Mouse (Mus musculus) small intestine, adult 2 months (tissue): ENCODE measurements around the gene Sap30bp. TPM values are rescaled to one million over a fixed set of nuclear protein-coding genes. Genes with fewer than 3 reads are reported as not detected.
A peak's percentile ranks its signal among the peaks of the same experiment; 100 is the strongest.

Source experiments
- H3K27ac ChIP-seq: fragments of 200-500 bp; 2 replicates; pipeline ENCODE4 v1.5.1; 2012; ENCODE audit warnings: low read depth, low read length, control low read depth, inconsistent platforms; ENCODE audit not compliant: insufficient read depth
- H3K27me3 ChIP-seq: fragments of 200-500 bp; 2 replicates; pipeline ENCODE4 v1.6.1; 2012; ENCODE audit warnings: mild to moderate bottlenecking, moderate library complexity, low read length, inconsistent platforms; ENCODE audit not compliant: control insufficient read depth, insufficient read depth
- H3K36me3 ChIP-seq: fragments of 200-500 bp; 2 replicates; pipeline ENCODE4 v1.6.1; 2012; ENCODE audit warnings: mild to moderate bottlenecking, low read length, control low read depth, inconsistent platforms; ENCODE audit not compliant: control insufficient read depth, insufficient read depth
- H3K4me1 ChIP-seq: fragments of 200-500 bp; 2 replicates; pipeline ENCODE4 v1.6.1; 2012; ENCODE audit warnings: low read length, inconsistent platforms, mixed read lengths; ENCODE audit not compliant: control insufficient read depth, insufficient read depth, insufficient read length
- H3K4me3 ChIP-seq: fragments of 200-500 bp; 2 replicates; pipeline ENCODE4 v1.5.1; 2012; ENCODE audit warnings: low read depth, mild to moderate bottlenecking, control low read depth, inconsistent platforms, low read length, moderate library complexity
- CTCF ChIP-seq: fragments of 200-500 bp; IDR thresholded peaks from 2 replicates; pipeline ENCODE4 v1.5.1; 2012; ENCODE audit warnings: low read depth, mild to moderate bottlenecking, control low read depth, inconsistent platforms, low read length, moderate library complexity, mixed read lengths; ENCODE audit not compliant: insufficient replicate concordance, insufficient read length; ENCODE audit errors: extremely low read depth
- POLR2A ChIP-seq: fragments of 200-500 bp; IDR thresholded peaks from 2 replicates; pipeline ENCODE4 v1.6.1; 2012; ENCODE audit warnings: low read depth, mild to moderate bottlenecking, control low read depth, inconsistent platforms, low read length, moderate library complexity
- WGBS: fragments of 180-500 bp; shearing (Covaris S2); methylation state at CpG from one replicate; pipeline ENCODE4 v1.1.7; 2018; 5-methylcytosine and 5-hydroxymethylcytosine counted together
- polyA plus RNA-seq: library from polyadenylated mRNA; depleted of rRNA; stranded (reverse); fragments of >200 nt; gene quantifications from 2 replicates; pipeline ENCODE4 v1.2.3, GENCODE M21; 2012

Sap30bp gene
- polyA plus RNA-seq, 1 experiment: 27.1 TPM

- TF ChIP-seq CTCF: no peak
- Histone ChIP-seq H3K4me1 (no peaks in the 10 kb centered on the region), H3K27me3 (no peaks in the 10 kb centered on the region), H3K4me3 (no peak overlapping the region), H3K36me3 (peaks cover 40% of the 10 kb centered on the region), H3K27ac (no peak overlapping the region)
- 86% methylated on average over 8 of the region's 8 CpGs for WGBS
Measured at GRCm38 (mm10) chr11:115945247-115945646, 12.2 kb downstream of the Sap30bp start.

- Histone ChIP-seq H3K4me1 (no peaks in the 10 kb centered on the region), H3K4me3 (no peak overlapping the region), H3K27ac (no peak overlapping the region), H3K36me3 (peaks cover 41% of the 10 kb centered on the region), H3K27me3 (no peaks in the 10 kb centered on the region)
- no peak for TF ChIP-seq CTCF
- 78% methylated on average over 9 of the region's 9 CpGs for WGBS
Measured at GRCm38 (mm10) chr11:115946221-115946828, 13.2 kb downstream of the Sap30bp start.

GRCm38 (mm10) chr11:115948316-115948715, 15.2 kb downstream of the Sap30bp start:
- Histone ChIP-seq H3K27ac (no peak overlapping the region), H3K27me3 (no peaks in the 10 kb centered on the region), H3K36me3 (peaks cover 43% of the 10 kb centered on the region), H3K4me3 (no peak overlapping the region), H3K4me1 (no peaks in the 10 kb centered on the region)
- TF ChIP-seq POLR2A: no peak
- TF ChIP-seq CTCF: no peak
- WGBS: 94% methylated on average over 9 of the region's 9 CpGs

- Histone ChIP-seq H3K27me3 (no peaks in the 10 kb centered on the region), H3K36me3 (peaks cover 38% of the 10 kb centered on the region), H3K4me1 (peaks cover 14% of the 10 kb centered on the region), H3K4me3 (no peak overlapping the region), H3K27ac (no peak overlapping the region)
- TF ChIP-seq CTCF: no peak
- TF ChIP-seq POLR2A: no peak
- 81% methylated on average over 2 of the region's 2 CpGs for WGBS
Measured at GRCm38 (mm10) chr11:115950719-115951118, 17.6 kb downstream of the Sap30bp start.

- H3K4me3 ChIP-seq: no peak overlapping the region
- peaks cover 29% of the 10 kb centered on the region for H3K4me1 ChIP-seq
- peak overlapping the region; percentile 99 for H3K27ac ChIP-seq
- TF ChIP-seq CTCF: peak; percentile 32; the same call in 1 of the 2 replicates
- no peak; the same call in 1 of the 2 replicates for TF ChIP-seq POLR2A
- no peaks in the 10 kb centered on the region for H3K27me3 ChIP-seq
- H3K36me3 ChIP-seq: peaks cover 30% of the 10 kb centered on the region
- 32% methylated on average over 5 of the region's 5 CpGs for WGBS
Measured at GRCm38 (mm10) chr11:115954712-115955111, 21.6 kb downstream of the Sap30bp start.

- Histone ChIP-seq H3K27me3 (no peaks in the 10 kb centered on the region), H3K4me1 (peaks cover 29% of the 10 kb centered on the region), H3K36me3 (peaks cover 28% of the 10 kb centered on the region), H3K27ac (peak overlapping the region; percentile 99), H3K4me3 (no peak overlapping the region; the same call in 1 of the 2 replicates)
- TF ChIP-seq POLR2A (no peak), CTCF (peak; percentile 26; the same call in 1 of the 2 replicates)
- 19% methylated on average over 10 of the region's 10 CpGs for WGBS
Measured at GRCm38 (mm10) chr11:115955195-115955858, 22.2 kb downstream of the Sap30bp start.

- TF ChIP-seq POLR2A (no peak), CTCF (no peak)
- Histone ChIP-seq H3K4me1 (peaks cover 29% of the 10 kb centered on the region), H3K36me3 (peaks cover 31% of the 10 kb centered on the region), H3K27me3 (no peaks in the 10 kb centered on the region), H3K27ac (peak overlapping the region; percentile 46), H3K4me3 (no peak overlapping the region)
- WGBS: 38% methylated on average over 4 of the region's 4 CpGs
Measured at GRCm38 (mm10) chr11:115956453-115956852, 23.4 kb downstream of the Sap30bp start.
